Mouse (Mus musculus) ES-E14 (cell line): ENCODE data around the gene Adgrb3.

Experiments
- CHD2 ChIP-seq: IDR thresholded peaks from 2 replicates; pipeline ENCODE4 v1.6.1; 2014; ENCODE audit warnings: mild to moderate bottlenecking, low read depth, low read length, inconsistent platforms
- MAFK ChIP-seq: IDR thresholded peaks from 2 replicates; pipeline ENCODE4 v1.6.1; 2014; ENCODE audit warnings: mild to moderate bottlenecking, low read depth, low read length, inconsistent platforms; ENCODE audit not compliant: insufficient read depth
- ZNF384 ChIP-seq: IDR thresholded peaks from 2 replicates; pipeline ENCODE4 v1.6.1; 2012; ENCODE audit warnings: low read depth, low read length, inconsistent platforms

- TF ChIP-seq ZNF384 (no peak), MAFK (no peak), CHD2 (no peak)
Measured at GRCm38 (mm10) chr1:25504313-25504712, 325.2 kb downstream of the Adgrb3 start.
